Mouse (Mus musculus) liver, adult 2 months (tissue): ENCODE data around the gene Prdm9.

Source experiments
- CTCF ChIP-seq: fragments of 200-500 bp; IDR thresholded peaks from 2 replicates; pipeline ENCODE4 v1.5.1; 2011; ENCODE audit warnings: low read depth, low read length, control low read depth
- POLR2A ChIP-seq: fragments of 200-500 bp; IDR thresholded peaks from 2 replicates; pipeline ENCODE4 v1.6.1; 2011; ENCODE audit warnings: low read length, control low read depth; ENCODE audit not compliant: insufficient read depth; ENCODE audit errors: extremely low read depth

- TF ChIP-seq CTCF = no peak
- TF ChIP-seq POLR2A = no peak
Observed at GRCm38 (mm10) chr17:15579410-15580071, 15.4 kb upstream of the Prdm9 start.
